Mouse (Mus musculus) cerebellum, adult 9-10 months (tissue): ENCODE data around the gene Hmgb2.
"Not testable (repeated sequence)": the region's sequence is repeated elsewhere in the genome, so short reads cannot be mapped to it uniquely, and the experiment has no call there.

Source experiments
- DNase-seq: peaks from one replicate; pipeline ENCODE4 v3.0.0; 2022

Gene Hmgb2

DNA sequence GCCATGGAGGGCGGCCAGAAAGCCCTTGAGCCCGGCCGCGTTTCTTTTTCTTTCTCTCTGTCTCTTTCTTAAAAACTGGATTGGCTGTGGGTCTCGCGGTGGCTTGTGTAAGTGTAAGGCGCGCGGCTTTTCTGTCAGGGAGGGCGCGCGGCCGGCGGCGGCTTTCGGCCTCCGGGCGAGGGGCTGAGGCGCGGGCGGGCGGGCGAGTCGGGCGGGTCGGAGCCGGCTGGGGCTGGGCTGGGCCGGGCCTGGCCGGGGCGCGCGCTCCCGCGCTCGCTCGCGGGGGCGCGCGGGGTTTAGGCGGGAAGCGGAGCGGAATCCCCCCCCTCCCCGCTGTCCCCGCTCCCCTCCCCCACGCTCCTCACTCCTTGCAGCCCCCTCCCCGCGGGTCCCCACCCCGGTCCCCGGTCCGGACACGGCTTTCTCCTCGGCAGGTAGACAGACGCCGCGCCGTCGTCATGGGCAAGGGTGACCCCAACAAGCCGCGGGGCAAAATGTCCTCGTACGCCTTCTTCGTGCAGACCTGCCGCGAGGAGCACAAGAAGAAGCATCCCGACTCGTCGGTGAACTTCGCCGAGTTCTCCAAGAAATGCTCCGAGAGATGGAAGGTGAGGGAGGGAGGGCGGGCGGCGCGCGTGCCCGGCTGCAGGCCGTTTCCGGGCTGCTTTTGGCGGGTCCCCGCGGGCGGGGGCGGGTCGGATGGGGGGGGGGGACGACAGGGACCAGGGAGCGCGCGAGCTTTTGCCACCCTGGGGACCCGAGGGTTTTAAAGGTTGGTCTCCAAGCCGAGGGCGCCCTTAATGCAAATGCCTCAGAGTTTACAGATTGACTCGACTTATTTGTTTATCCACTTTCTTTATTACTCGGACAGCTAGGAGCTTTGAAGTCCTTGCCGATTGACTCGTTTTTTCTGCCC lies 692 bp downstream of the Hmgb2 start:
- DNase-seq = peak; percentile 50

DNA sequence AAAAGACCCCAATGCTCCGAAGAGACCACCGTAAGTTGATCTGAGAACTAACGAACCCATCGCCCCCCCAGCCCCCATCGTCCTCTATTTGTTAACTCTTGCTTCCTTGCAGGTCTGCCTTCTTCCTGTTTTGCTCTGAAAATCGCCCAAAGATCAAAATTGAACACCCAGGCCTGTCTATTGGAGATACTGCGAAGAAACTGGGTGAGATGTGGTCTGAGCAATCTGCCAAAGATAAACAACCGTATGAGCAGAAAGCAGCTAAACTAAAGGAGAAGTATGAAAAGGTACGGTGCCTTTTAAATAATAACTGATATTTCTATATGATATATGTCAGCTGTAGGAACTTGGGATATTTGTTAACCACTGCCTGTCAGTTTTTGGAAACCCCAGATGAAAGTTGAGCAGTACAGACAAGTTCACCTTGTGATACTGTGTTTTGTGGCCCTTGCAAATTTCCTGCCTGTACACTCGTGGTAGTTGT lies 1.5 kb downstream of the Hmgb2 start:
- not testable (repeated sequence) for DNase-seq

DNA sequence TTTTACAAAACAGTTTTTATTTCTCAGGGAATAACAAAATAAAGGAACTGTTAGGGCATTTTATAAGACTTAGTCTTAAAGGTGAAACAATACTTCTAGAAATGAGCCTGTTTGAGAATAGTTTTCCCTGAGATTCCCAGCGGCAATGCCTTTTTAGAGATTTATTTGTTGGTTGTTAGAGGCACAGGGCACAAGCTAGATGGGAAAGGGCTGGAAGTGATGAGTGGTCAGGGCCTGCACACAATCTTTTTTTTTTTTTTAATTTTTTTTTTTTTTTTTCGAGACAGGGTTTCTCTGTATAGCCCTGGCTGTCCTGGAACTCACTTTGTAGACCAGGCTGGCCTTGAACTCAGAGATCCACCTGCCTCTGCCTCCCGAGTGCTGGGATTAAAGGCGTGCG lies 5.0 kb downstream of the Hmgb2 start:
- not testable (repeated sequence) for DNase-seq

DNA sequence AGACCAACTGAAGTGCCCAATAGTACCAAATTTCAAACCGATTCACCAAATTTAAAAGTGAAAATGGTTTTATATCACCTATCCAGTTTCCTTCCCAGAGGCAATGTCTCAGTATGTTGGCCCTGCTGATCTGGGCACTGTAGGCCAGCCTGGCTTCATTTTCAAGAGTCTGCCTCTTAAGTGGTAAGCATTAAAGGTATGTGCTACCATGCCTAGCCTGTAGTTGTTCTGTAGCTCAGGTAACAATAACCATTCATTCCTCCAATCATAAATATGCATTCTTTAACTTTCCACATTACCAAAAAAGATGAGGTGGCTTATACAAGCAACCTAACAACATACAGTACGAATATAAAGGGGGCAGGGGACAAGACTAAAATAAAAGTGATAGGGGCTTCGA lies 6.0 kb downstream of the Hmgb2 start:
- DNase-seq = no peak

DNA sequence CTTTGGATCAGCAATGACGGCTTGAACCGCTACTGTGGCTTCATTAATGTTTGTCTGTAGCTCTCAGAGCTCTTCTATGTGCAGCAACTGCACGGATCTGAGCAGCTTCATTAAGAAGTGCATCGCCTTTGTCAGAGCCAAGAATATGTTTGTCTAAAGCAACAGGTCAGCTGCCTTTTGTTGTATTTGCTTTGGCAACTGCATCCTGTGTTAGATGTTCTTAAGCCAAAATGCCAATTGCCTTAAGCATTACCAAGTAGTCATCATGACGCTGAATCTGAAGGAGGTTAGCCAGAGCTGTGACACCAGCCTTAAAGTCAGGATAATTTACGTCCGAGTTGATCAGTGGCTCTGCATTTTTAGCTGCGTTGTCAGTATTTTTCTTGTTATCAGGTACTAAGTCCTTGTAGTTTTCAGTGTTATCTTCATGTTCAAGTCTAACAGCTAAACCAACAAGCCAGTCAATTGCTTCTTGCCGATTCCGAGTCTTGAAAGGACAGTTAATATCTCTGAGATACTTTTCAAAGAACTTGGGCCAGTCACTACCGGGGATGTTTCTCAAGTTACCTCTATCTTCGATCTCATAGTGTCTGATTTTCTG lies 8.6 kb downstream of the Hmgb2 start:
- DNase-seq = no peak

DNA sequence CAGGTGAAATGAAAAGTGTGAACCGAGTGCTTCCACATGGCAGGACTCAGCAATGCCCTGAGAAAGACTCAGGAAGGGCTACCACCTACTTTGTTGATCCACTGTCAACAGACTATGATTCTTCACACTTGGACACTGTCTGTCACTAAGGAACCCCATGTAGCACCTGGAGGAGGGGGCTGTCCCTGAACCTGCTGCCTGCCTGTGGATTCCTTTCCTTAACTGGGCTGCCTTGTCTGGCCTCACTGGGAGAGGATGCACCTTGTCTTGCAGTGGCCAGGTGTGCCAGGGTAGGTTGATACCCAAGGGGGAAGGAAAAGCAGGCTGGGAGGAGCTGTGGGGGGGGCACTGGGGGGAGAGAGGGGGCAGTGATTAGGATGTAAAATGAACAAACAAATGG lies 16.3 kb downstream of the Hmgb2 start:
- no peak for DNase-seq

DNA sequence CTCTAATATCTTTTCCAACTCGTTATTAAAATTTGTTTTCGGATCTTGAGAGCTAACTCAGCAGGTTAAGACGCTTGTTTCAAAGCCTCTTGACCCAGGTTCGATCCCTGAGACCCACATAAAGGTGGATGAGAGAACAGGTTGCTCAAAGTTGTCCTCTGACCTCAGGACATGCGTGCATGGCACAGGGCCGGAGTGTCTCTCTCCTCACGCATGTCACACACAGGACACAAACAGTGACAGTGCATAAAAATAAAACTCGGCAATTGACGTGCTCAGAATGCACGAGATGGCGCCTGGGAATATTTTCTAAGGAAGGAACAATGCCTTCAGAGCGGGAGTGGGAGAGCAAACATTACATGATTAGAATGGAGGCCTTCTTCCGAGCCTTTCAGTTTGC lies 18.5 kb downstream of the Hmgb2 start:
- DNase-seq = no peak

DNA sequence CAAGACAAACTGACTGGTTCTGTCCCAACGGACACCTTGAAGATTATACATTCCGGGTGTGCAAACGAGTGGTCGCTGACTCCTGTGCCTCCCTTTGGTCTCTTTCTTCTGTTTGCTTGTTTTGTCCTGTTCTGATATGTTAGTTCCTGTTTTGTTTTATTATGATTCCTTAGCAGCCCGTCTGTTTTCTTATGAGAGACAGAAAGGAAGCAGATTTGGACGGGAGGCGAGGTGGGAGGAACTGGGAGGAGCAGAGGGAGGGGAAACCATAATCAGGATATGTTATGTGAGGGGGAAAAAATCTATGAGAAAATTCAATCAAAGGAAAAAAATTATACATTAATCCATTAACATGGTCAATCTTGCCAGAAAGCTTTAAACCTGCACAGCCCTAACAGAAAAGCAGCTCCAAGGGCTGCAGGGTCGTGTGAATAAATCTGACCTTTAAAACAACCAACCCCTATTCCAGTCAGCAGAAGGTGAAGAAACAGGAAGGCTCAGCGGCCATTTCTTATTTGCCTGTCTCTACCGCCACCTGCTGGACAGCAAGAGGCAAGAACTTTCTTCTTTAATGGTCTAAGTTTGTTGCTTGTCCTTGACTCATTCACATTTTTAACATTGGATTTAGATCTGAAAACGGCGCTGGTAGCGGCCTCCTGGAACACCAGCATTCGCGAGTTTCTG lies 19.1 kb downstream of the Hmgb2 start:
- peak; percentile 76 for DNase-seq

DNA sequence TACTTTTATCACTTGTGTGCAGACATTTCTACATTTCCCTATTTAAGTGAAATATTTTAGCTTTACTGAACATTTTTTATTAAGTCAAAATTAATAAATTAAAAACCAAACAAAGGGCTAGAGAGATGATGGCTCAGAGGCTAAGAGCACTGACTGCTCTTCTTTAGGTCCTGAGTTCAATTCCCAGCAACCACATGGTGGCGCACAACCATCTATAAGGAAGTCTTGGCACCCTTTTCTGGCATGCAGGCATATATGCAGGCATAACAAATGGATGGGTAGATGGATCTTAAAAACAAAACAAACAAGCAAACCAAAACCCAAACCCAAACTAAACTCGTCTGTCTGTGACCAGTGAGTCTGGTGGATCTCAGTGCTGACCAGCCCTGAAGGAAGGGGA lies 20.5 kb downstream of the Hmgb2 start:
- no peak for DNase-seq

DNA sequence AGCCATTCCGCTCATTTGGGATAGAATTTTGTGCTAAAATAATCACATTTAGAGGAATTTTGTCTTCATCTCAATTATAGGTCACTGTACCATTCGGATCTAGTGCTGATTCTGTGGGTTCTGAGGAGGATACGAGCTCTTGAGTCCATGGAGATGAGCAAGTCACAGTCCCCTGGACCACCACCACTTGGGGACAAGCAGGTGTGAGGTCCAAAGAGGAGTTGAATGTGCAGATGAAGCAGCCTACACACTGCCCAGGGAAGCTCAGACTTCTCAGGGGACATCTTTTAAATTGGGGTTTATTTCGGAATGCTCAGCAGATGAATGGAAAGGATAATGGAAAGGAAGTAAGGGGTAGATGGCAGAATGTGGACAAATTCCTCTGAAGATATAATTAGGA lies 21.4 kb downstream of the Hmgb2 start:
- DNase-seq = no peak

DNA sequence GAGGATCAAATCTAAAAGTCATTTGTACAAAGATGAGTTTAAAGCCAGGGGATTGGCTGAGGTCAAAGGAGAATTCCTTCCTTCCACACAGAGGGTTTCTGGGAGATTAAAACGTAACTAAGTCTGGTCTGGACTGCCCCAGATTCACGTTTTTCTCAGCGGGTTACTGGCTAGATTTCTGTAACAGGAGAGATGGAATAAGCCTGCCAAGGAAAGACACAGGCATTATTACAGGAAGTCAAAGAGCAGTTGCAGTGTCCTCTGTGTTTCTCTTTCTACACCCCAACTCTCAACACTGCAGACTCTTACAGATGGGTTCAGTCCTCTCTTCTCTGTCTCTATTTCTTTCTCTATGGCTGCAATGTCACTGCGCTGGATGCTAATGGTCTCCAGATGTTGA lies 22.8 kb downstream of the Hmgb2 start:
- DNase-seq = no peak

DNA sequence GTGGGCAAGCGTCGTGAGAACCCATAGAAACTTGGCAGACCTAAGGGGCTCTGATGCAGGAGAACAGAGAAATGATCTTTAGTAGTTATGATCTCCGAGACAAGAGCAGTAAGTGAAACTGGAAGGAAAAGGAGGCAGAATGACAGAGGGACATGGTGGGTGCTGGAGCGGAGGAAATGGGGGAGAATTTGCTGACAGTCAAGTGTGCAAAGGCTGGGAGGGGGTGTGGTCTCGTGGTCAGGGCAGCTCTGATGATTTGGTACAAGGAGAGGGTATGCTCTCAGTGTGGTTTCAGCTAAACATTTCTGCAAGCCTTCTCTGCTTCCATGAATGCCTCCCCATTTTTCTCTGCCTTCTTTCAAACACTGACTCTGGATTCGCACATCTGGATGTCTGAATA lies 24.5 kb downstream of the Hmgb2 start:
- no peak for DNase-seq

DNA sequence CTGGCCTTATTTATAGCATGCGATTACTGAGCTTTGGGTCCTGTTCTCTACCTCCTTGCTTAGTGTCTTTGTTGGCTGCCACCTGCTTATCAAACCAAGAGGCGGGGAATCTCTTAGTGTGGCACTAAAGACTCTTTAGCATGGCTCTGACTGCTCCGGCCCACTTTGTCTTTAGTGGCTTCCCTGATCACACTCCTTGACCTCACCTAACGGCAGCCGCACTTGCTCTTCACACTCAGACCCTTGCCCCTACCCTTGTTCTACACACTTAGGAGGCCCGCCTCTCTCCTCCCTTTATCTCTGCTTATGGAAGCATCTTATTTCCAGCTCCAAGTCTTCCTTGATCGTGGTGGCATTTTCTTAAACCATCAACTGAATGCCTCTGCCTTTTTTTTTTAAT lies 26.9 kb downstream of the Hmgb2 start:
- DNase-seq = no peak

DNA sequence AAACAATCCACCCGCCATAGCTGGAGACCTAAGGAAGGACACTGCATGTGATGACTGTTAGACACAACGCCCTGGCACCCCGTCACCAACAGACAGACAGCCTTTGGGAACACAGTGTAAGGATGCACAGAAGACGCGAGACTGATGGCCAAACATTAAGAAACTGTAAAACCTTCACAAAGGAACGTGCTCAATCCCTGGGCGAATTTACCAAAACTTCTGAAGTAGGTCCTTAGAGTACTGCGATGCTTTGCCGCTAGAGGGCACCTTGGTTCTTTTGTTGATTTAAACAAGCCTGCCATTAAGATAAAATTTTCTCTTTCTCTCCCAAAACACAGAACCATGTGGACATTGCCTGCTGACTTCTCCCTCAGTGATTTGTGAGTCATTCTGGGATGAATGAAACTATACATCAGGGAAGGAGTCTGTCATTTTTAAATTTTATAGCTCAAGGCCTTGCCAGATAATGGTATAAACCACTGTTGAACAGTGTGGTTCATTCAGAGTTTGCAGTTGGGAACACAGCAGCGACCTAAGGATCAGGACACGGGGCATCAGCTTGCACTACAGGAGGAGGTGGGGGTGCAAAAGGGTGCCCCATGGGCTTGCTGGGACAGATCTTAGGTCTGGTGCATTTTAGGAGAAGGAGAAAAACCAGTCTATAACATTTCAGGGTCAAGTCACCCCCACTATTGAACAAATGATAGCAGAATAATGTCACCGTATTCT lies 28.6 kb downstream of the Hmgb2 start:
- peak; percentile 90 for DNase-seq

DNA sequence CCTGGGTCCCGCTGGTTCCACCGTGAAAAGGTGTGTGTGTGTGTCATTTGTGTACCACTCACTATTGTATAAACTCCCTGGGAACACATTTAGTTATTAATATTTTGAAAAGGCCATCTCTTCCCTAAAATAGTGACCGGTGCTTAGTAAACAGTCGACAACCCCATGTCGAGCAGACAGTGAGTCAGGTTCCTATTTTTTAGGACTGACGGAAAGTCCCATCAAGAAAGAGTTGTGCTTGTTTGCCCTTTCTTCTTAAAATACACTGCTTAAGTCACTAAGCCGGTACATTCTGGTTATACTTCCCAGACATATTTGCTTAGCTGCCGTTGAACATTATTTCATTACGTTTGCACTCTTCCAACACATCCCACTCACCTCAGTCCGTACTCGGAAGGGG lies 29.2 kb downstream of the Hmgb2 start:
- DNase-seq = no peak

DNA sequence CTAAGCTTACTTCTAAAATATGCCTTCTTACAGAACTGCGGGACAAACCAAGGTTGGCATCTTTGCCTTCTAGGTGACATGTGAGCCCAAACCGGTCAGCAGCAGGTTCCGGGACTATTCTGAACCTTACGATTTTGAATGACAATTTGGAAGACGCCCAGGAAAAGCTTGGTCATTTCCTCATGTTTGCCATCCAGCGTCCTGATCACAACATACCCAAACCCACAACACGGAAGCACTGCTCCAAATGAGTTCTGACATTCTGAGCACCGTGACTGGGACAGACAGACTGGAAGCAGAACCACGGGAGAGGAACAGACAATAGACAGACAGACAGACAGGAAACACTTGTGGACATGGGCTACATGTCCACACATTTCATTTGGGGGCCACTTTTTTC lies 29.7 kb downstream of the Hmgb2 start:
- no peak for DNase-seq

DNA sequence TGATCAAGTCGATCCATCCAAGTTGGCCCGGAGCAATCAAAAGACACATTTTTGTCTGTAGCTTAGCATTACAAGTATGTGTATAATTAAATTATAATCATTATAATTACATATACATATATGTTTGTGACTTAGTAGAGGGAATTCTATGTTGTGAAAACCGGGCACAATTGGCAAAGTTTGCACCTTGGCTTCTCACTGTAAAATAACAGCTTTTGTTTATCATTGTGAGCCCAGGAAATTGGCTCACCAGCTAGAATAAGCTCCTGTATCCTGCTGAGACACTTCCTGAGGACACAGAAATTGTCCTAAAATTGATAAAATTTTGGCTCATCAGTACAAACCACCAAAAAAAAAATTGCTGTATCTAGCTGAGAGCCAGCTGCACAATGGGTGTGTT lies 34.7 kb downstream of the Hmgb2 start:
- peak; percentile 96 for DNase-seq

DNA sequence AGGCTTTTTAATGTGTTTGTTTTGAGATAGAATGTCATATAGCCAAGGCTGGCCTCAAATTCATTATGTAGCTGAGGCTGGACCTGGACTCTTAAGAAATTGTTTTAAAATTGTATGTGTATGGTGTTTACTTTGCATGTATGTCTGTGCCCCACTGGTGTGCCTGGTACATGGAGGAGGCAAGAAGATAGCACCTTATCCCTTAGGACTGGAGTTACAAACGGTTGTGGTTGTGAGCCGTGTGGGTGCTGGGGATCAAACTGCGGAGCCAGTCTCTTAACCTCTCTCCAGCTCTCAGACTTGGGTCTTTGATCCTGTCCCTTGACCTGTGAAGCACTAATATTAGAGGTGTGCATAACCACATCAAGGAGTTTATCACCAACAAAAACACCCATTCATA lies 35.1 kb downstream of the Hmgb2 start:
- DNase-seq = no peak

DNA sequence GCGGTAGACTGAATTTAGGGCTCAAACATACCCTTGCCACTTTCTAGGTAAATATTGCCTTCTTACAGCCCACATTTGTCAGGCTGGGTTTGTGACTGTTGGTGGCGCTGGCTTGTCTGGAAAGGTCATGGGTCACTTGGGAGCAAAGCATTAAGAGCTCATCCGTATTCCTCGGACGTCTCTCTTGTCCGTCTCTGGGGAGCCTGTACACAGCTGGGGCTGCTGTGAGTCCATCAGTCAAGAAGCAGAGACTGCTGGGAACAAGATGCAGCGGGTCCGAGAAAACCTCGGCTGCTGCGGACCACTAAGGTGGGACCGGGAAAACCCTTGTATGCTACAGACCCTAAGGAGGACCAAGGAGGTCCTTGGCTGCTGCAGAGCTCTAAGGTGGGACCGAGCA lies 35.9 kb downstream of the Hmgb2 start:
- no peak for DNase-seq

DNA sequence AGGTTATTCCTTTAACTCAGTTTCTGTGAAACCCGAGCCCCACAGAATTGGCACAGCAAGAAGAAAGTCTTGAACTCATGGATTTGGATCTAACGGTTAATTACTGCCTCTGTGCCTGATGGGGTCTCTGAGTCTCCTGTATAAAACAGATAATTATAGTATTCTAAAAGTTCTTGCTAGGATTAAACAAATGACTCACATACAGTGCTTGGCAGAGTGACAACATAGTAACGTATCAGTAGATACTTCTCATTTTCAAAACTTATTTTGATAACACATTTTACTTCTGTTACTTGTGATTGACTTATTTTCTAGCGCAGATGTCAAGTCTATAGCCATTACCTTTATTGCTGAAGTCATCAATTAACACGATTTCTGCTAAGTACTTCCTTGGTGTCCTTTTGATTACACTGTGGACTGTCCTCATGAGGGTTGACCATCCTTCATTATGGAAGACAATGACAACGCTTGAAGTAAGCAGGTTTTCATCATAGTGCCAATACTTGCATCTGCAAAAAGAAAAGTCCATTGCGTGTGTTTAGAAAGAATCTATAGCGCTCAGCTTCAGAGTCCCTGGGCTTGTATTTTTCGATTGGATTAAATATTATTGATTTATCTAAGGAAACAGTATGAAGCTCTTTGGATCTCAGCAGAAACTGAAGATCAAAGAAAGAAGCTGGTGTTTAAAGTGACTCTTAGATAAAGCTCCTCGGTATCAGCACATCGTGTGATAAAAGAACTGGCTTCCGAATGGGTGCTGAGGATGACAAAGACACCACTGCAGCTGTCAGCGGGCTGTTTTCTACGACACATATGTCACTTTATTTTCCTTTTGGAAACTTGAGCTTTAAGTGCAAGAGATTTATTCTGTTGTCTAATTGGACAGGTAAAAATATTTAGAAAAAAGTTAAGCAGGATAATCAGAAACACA lies 40.7 kb downstream of the Hmgb2 start:
- no peak for DNase-seq

DNA sequence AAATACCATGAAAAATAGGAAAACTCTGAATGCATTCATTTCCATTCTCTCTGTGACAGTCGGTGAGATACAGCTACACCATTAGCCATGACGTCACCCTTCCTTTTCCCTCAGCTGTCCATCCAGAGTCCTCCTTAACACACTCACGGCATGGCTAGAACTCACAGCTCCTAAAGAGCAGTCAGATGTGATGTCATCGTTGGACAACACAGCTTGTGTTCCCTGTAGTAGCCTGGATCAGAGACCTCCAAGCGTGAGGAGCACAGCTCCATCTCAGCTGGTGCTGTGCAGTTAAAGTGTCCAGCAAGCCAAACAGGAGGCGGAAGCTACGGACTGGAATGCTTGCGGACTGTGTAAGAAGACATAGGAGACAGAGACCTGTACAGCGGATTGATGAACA lies 49.2 kb downstream of the Hmgb2 start:
- no peak for DNase-seq

DNA sequence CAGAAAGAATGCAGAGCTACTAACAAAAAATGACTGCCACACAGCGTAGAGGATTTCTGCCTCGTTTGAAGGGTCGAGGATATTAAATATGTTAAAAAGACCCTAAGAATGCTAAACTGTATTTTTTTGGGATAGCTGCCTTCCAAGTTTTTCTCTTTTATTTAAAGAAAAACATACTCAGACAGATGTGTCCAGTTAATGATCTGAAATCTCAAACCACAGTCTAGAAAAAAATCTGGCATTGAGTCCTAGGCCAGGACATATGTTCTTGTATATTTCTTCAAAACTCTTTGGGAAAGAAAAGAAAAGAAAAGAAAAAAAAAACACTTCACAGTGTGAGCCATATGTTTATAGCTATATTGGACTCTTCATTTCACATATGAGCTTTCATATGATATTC lies 51.0 kb downstream of the Hmgb2 start:
- no peak for DNase-seq
